Mouse (Mus musculus) liver, embryonic 14.5 days (tissue): Measurements from ENCODE around the gene Btnl4. TPM values are rescaled to one million over a fixed set of nuclear protein-coding genes. Genes with fewer than 3 reads are reported as not detected.

Experiments
- ATAC-seq: fragments of 200-750 bp; cut with Nextera tagmentation; 2 replicates; pipeline ENCODE4 v1.8.0; 2017; ENCODE audit warnings: moderate number of reproducible peaks, mild to moderate bottlenecking, moderate library complexity; ENCODE audit not compliant: insufficient read depth
- DNase-seq, 3 experiments: peaks; one replicate each; pipeline ENCODE4 v3.0.0-alpha.2; 2012 to 2013; ENCODE audit warnings: low read depth in 3 of 3, low spot score in 3 of 3
- H3K27ac ChIP-seq: fragments of 300-500 bp; sonication (generic); 2 replicates; pipeline ENCODE4 v1.5.1; 2014; ENCODE audit warnings: moderate library complexity, mild to moderate bottlenecking, control low read depth, inconsistent platforms
- H3K27me3 ChIP-seq: fragments of 300-500 bp; sonication (generic); 2 replicates; pipeline ENCODE4 v1.6.1; 2014; ENCODE audit warnings: mild to moderate bottlenecking, low read length, moderate library complexity; ENCODE audit not compliant: control insufficient read depth, insufficient read depth
- H3K36me3 ChIP-seq: fragments of 300-500 bp; sonication (generic); replicated peaks from 2 replicates; pipeline ENCODE4 v1.6.1; 2014; ENCODE audit warnings: low read depth; ENCODE audit not compliant: control insufficient read depth, insufficient read depth
- H3K4me1 ChIP-seq, 2 experiments: fragments of 200-500 bp in 1 of 2; fragments of 300-500 bp in 1 of 2; sonication (generic) in 1 of 2; replicated peaks; 2 replicates each; pipeline ENCODE4 v1.6.1; 2012 to 2014; ENCODE audit warnings: antibody characterized with exemption in 1 of 2, inconsistent platforms in 1 of 2, low read length in 1 of 2; ENCODE audit not compliant: control insufficient read depth in 2 of 2, insufficient read depth in 2 of 2
- H3K4me2 ChIP-seq: fragments of 300-500 bp; sonication (generic); 2 replicates; pipeline ENCODE4 v1.6.1; 2014; ENCODE audit warnings: low read depth, mild to moderate bottlenecking, control low read depth, moderate library complexity
- H3K4me3 ChIP-seq, 2 experiments: fragments of 200-500 bp in 1 of 2; fragments of 300-500 bp in 1 of 2; sonication (generic) in 1 of 2; 2 replicates each; pipeline ENCODE4 v1.5.1; 2012 to 2014; ENCODE audit warnings: low read depth in 2 of 2, low read length in 2 of 2, mild to moderate bottlenecking in 2 of 2, control low read depth in 1 of 2, inconsistent platforms in 1 of 2, moderate library complexity in 1 of 2; ENCODE audit not compliant: insufficient read depth in 1 of 2
- H3K9ac ChIP-seq: fragments of 300-500 bp; sonication (generic); replicated peaks from 2 replicates; pipeline ENCODE4 v1.6.1; 2014; ENCODE audit warnings: mild to moderate bottlenecking, control low read depth, moderate library complexity
- H3K9me3 ChIP-seq: fragments of 300-500 bp; sonication (generic); 2 replicates; pipeline ENCODE4 v1.6.1; 2016; ENCODE audit warnings: low read length, mixed read lengths; ENCODE audit not compliant: control insufficient read depth
- CTCF ChIP-seq: IDR thresholded peaks from 2 replicates; pipeline ENCODE4 v1.5.1; 2016; ENCODE audit warnings: antibody characterized with exemption, low read depth, control low read depth
- EP300 ChIP-seq: IDR thresholded peaks from 2 replicates; pipeline ENCODE4 v1.6.1; 2016; ENCODE audit warnings: antibody characterized with exemption, low read depth
- WGBS: fragments of 180-500 bp; shearing (Covaris S2); extraction: QIAGEN DNeasy Blood & Tissue Kit; methylation state at CpG from one replicate; pipeline ENCODE4 v1.1.7; 2014; ENCODE audit not compliant: insufficient replicate concordance; 5-methylcytosine and 5-hydroxymethylcytosine counted together
- polyA plus RNA-seq, 2 experiments: library from polyadenylated mRNA; depleted of rRNA in 1 of 2; stranded (reverse) in 1 of 2; unstranded in 1 of 2; fragments of >200 nt; fragmentation: Nextera tagmentation in 1 of 2; extraction: Ambion mirVana in 1 of 2; gene quantifications; 2 replicates each; pipeline versions ENCODE4 v1.2.1 to v1.2.3; 2012 to 2014

Btnl4 gene
- polyA plus RNA-seq, 2 experiments = not detected

DNA sequence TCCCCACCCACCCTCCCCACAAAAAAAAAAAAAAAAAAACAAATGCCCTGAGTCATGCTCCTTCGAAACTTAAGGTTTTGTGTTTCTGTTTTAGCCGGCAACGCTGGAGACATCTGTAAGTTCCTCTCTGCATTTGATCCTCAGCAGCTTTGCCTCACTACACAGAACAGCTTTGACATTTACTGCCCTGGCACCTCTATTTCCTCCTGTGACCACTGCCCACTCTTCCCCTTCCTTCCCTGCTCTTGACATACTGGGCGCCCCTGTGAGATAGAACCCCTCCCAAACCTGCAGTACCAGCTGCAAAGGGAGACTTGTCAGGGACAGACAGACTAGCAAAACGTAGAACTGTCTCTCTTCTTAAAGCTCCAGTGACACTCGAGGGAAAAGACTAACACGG lies 39.5 kb downstream of the Btnl4 start:
- TF ChIP-seq CTCF (no peak), EP300 (no peak)
- no peak for DNase-seq
- Histone ChIP-seq H3K27me3 (no peaks in the 10 kb centered on the region), H3K9me3 (no peaks in the 10 kb centered on the region), H3K9ac (no peak overlapping the region), H3K36me3 (no peaks in the 10 kb centered on the region), H3K4me3 (no peak overlapping the region), H3K4me2 (no peak overlapping the region), H3K4me1 (no peaks in the 10 kb centered on the region), H3K27ac (no peak overlapping the region)
- no peak for ATAC-seq
- 10% methylated on average over 7 of the region's 7 CpGs for WGBS

GRCm38 (mm10) chr17:34437120-34437519 lies 40.0 kb downstream of the Btnl4 start:
- TF ChIP-seq CTCF (no peak), EP300 (no peak)
- ATAC-seq (no peak), DNase-seq (no peak)
- WGBS = 24% methylated on average over 4 of the region's 4 CpGs
- H3K9ac ChIP-seq = no peak overlapping the region
- H3K27ac ChIP-seq = no peak overlapping the region
- H3K4me2 ChIP-seq = no peak overlapping the region
- H3K36me3 ChIP-seq = no peaks in the 10 kb centered on the region
- H3K27me3 ChIP-seq = no peaks in the 10 kb centered on the region
- no peaks in the 10 kb centered on the region for H3K9me3 ChIP-seq
- no peaks in the 10 kb centered on the region for H3K4me1 ChIP-seq
- H3K4me3 ChIP-seq = no peak overlapping the region

DNA sequence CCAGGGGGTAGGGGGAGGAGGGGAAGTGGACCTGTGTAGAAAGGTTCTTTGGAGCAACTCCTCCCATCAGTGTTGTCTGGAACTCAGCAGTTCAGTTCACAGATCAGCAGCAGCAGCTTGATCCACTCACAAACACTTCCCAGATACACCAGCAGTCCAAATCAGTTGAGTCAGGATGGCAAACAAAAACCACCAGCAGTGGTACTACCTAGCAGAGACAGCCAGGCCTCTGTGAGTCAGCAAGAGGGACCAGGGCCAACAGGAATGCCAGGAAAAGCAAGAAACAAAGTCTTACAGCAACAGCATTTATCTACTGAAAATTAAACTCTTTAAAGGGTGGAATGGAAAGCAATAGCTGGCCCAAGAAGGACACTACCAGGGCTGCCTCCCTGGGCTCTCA lies 49.5 kb downstream of the Btnl4 start:
- Histone ChIP-seq H3K4me3 (no peak overlapping the region), H3K4me1 (no peaks in the 10 kb centered on the region), H3K9me3 (no peaks in the 10 kb centered on the region), H3K27me3 (no peaks in the 10 kb centered on the region), H3K4me2 (no peak overlapping the region), H3K36me3 (no peaks in the 10 kb centered on the region), H3K27ac (no peak overlapping the region), H3K9ac (no peak overlapping the region)
- ATAC-seq (no peak), DNase-seq (no peak)
- TF ChIP-seq EP300 = no peak
- TF ChIP-seq CTCF = no peak

- Histone ChIP-seq H3K27me3 (no peaks in the 10 kb centered on the region), H3K4me2 (no peak overlapping the region), H3K9me3 (no peaks in the 10 kb centered on the region), H3K9ac (no peak overlapping the region), H3K4me1 (no peaks in the 10 kb centered on the region), H3K4me3 (no peak overlapping the region), H3K36me3 (no peaks in the 10 kb centered on the region), H3K27ac (no peak overlapping the region)
- TF ChIP-seq EP300 (no peak), CTCF (no peak)
- DNase-seq = no peak
- ATAC-seq = no peak
- 40% methylated on average over 7 of the region's 7 CpGs for WGBS
Measured at GRCm38 (mm10) chr17:34420014-34420413, 57.1 kb downstream of the Btnl4 start.

Other genes with a start within 250 kb of the Btnl4 start
- 0.13 and 0.20 TPM in 2 replicates for gene H2-Ob, start 238.4 kb downstream of the Btnl4 start, polyA plus RNA-seq (2012; rRNA removed)
- gene H2-Ob, start 238.4 kb downstream of the Btnl4 start, polyA plus RNA-seq (2014; fragmentation: Nextera tagmentation; extraction: Ambion mirVana) = 0.13 and 0.17 TPM in 2 replicates
- gene H2-Ab1, start 219.6 kb downstream of the Btnl4 start, polyA plus RNA-seq (2012; rRNA removed) = 2.0 and 2.3 TPM in 2 replicates
- gene H2-Ab1, start 219.6 kb downstream of the Btnl4 start, polyA plus RNA-seq (2014; fragmentation: Nextera tagmentation; extraction: Ambion mirVana) = 3.2 and 3.3 TPM in 2 replicates
- 1.1 and 1.5 TPM in 2 replicates for gene H2-Aa, start 189.5 kb downstream of the Btnl4 start, polyA plus RNA-seq (2012; rRNA removed)
- gene H2-Aa, start 189.5 kb downstream of the Btnl4 start, polyA plus RNA-seq (2014; fragmentation: Nextera tagmentation; extraction: Ambion mirVana) = 1.8 and 2.5 TPM in 2 replicates
- 0.65 and 0.91 TPM in 2 replicates for gene H2-Eb1, start 171.5 kb downstream of the Btnl4 start, polyA plus RNA-seq (2012; rRNA removed)
- gene H2-Eb1, start 171.5 kb downstream of the Btnl4 start, polyA plus RNA-seq (2014; fragmentation: Nextera tagmentation; extraction: Ambion mirVana) = 0.80 and 0.83 TPM in 2 replicates
- gene H2-Eb2, start 151.7 kb downstream of the Btnl4 start, polyA plus RNA-seq (2012; rRNA removed) = 0.01 TPM in 1 of 2 replicates, not detected in the other
- not detected in 2 replicates for gene H2-Eb2, start 151.7 kb downstream of the Btnl4 start, polyA plus RNA-seq (2014; fragmentation: Nextera tagmentation; extraction: Ambion mirVana)
- 0.01 and 0.03 TPM in 2 replicates for gene Btnl2, start 122.5 kb downstream of the Btnl4 start, polyA plus RNA-seq (2012; rRNA removed)
- not detected in 2 replicates for gene Btnl2, start 122.5 kb downstream of the Btnl4 start, polyA plus RNA-seq (2014; fragmentation: Nextera tagmentation; extraction: Ambion mirVana)
- not detected in 2 replicates for gene Btnl1, start 100.2 kb downstream of the Btnl4 start, polyA plus RNA-seq (2012; rRNA removed)
- not detected in 2 replicates for gene Btnl1, start 100.2 kb downstream of the Btnl4 start, polyA plus RNA-seq (2014; fragmentation: Nextera tagmentation; extraction: Ambion mirVana)
- gene BC051142, start 78.5 kb downstream of the Btnl4 start, polyA plus RNA-seq (2012; rRNA removed) = 0.03 and 0.17 TPM in 2 replicates
- gene BC051142, start 78.5 kb downstream of the Btnl4 start, polyA plus RNA-seq (2014; fragmentation: Nextera tagmentation; extraction: Ambion mirVana) = 0.08 and 0.66 TPM in 2 replicates
- not detected in 2 replicates for gene Btnl6, start 40.0 kb upstream of the Btnl4 start, polyA plus RNA-seq (2012; rRNA removed)
- gene Btnl6, start 40.0 kb upstream of the Btnl4 start, polyA plus RNA-seq (2014; fragmentation: Nextera tagmentation; extraction: Ambion mirVana) = not detected in 2 replicates
- 0.99 and 1.6 TPM in 2 replicates for gene Notch4, start 87.0 kb upstream of the Btnl4 start, polyA plus RNA-seq (2012; rRNA removed)
- gene Notch4, start 87.0 kb upstream of the Btnl4 start, polyA plus RNA-seq (2014; fragmentation: Nextera tagmentation; extraction: Ambion mirVana) = 0.58 and 0.67 TPM in 2 replicates
- gene Gpsm3, start 112.5 kb upstream of the Btnl4 start, polyA plus RNA-seq (2012; rRNA removed) = 2.9 and 4.2 TPM in 2 replicates
- gene Gpsm3, start 112.5 kb upstream of the Btnl4 start, polyA plus RNA-seq (2014; fragmentation: Nextera tagmentation; extraction: Ambion mirVana) = 8.1 and 9.8 TPM in 2 replicates
- 21.1 and 22.7 TPM in 2 replicates for gene Pbx2, start 113.9 kb upstream of the Btnl4 start, polyA plus RNA-seq (2012; rRNA removed)
- gene Pbx2, start 113.9 kb upstream of the Btnl4 start, polyA plus RNA-seq (2014; fragmentation: Nextera tagmentation; extraction: Ambion mirVana) = 2.7 and 3.3 TPM in 2 replicates
- 1.3 TPM in 2 replicates for gene Ager, start 120.5 kb upstream of the Btnl4 start, polyA plus RNA-seq (2012; rRNA removed)
- gene Ager, start 120.5 kb upstream of the Btnl4 start, polyA plus RNA-seq (2014; fragmentation: Nextera tagmentation; extraction: Ambion mirVana) = 0.41 and 0.53 TPM in 2 replicates
- gene Rnf5, start 126.4 kb upstream of the Btnl4 start, polyA plus RNA-seq (2012; rRNA removed) = 51.5 and 61.2 TPM in 2 replicates
- gene Rnf5, start 126.4 kb upstream of the Btnl4 start, polyA plus RNA-seq (2014; fragmentation: Nextera tagmentation; extraction: Ambion mirVana) = 59.6 and 66.4 TPM in 2 replicates
- gene Agpat1, start 126.9 kb upstream of the Btnl4 start, polyA plus RNA-seq (2012; rRNA removed) = 35.9 and 45.5 TPM in 2 replicates
- 19.0 and 21.4 TPM in 2 replicates for gene Agpat1, start 126.9 kb upstream of the Btnl4 start, polyA plus RNA-seq (2014; fragmentation: Nextera tagmentation; extraction: Ambion mirVana)
- gene Egfl8, start 138.7 kb upstream of the Btnl4 start, polyA plus RNA-seq (2012; rRNA removed) = 0.39 and 0.40 TPM in 2 replicates
- gene Egfl8, start 138.7 kb upstream of the Btnl4 start, polyA plus RNA-seq (2014; fragmentation: Nextera tagmentation; extraction: Ambion mirVana) = 0.10 and 0.27 TPM in 2 replicates
- 10.4 and 11.6 TPM in 2 replicates for gene Ppt2, start 151.2 kb upstream of the Btnl4 start, polyA plus RNA-seq (2012; rRNA removed)
- 10.5 and 12.9 TPM in 2 replicates for gene Ppt2, start 151.2 kb upstream of the Btnl4 start, polyA plus RNA-seq (2014; fragmentation: Nextera tagmentation; extraction: Ambion mirVana)
- gene Prrt1, start 152.2 kb upstream of the Btnl4 start, polyA plus RNA-seq (2012; rRNA removed) = 0.04 and 0.11 TPM in 2 replicates
- gene Prrt1, start 152.2 kb upstream of the Btnl4 start, polyA plus RNA-seq (2014; fragmentation: Nextera tagmentation; extraction: Ambion mirVana) = not detected in 2 replicates
- gene Fkbpl, start 167.4 kb upstream of the Btnl4 start, polyA plus RNA-seq (2012; rRNA removed) = 0.47 and 1.6 TPM in 2 replicates
- 2.9 and 3.2 TPM in 2 replicates for gene Fkbpl, start 167.4 kb upstream of the Btnl4 start, polyA plus RNA-seq (2014; fragmentation: Nextera tagmentation; extraction: Ambion mirVana)
- 15.5 and 16.6 TPM in 2 replicates for gene Atf6b, start 169.8 kb upstream of the Btnl4 start, polyA plus RNA-seq (2012; rRNA removed)
- gene Atf6b, start 169.8 kb upstream of the Btnl4 start, polyA plus RNA-seq (2014; fragmentation: Nextera tagmentation; extraction: Ambion mirVana) = 11.3 and 12.6 TPM in 2 replicates
- gene Tnxb, start 193.2 kb upstream of the Btnl4 start, polyA plus RNA-seq (2012; rRNA removed) = 0.17 and 0.21 TPM in 2 replicates
- 0.10 and 0.13 TPM in 2 replicates for gene Tnxb, start 193.2 kb upstream of the Btnl4 start, polyA plus RNA-seq (2014; fragmentation: Nextera tagmentation; extraction: Ambion mirVana)